Mouse (Mus musculus) spleen, embryonic (tissue): ENCODE measurements around the gene Zranb1.

Experiments used
- CTCF ChIA-PET: fragments of 350-600 bp; sonication (Branson Sonifier 250); formaldehyde crosslinking; loops from one replicate; lab custom pipeline; 2022; lab: Charles Lee

Gene Zranb1

DNA sequence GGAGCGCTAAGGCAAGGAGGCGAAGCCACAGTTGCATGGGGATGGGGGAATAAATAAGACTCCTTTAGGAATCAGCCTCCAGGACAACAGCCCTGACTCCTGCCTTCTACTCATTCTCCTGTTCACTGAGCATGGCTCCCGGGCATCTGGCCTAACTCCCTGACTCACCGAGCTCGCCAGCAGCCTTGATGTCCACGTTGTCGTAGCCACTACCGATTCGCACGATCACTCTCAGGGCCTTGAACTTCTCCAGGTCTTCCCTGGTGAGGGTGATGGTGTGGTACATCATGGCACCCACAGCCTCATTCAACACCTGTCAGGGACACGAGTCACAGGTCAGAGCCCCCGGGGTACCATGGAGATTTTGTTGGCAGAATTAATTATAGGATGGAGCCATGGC, 67.7 kb downstream of the Zranb1 start:
- CTCF ChIA-PET: no interaction called here

DNA sequence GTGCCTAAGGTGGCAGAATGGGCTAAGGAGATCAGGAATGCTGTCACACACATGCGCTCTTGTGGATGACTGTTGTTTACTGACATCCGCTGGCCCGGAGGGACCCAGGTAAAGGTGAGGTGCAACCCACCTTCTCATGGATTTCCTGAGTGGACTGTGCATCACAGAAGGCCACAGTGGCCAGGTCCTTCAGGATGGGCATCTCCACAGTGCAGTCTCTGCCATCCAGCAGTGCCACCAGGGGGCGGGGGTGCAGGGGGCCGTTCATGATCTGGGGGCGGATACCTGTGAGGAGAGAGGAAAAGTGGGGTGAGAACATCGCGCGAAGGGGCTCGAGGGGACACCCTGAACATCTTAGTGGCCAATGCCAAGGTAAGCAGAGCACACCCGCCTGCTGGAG, 68.1 kb downstream of the Zranb1 start:
- CTCF ChIA-PET: no interaction called here

DNA sequence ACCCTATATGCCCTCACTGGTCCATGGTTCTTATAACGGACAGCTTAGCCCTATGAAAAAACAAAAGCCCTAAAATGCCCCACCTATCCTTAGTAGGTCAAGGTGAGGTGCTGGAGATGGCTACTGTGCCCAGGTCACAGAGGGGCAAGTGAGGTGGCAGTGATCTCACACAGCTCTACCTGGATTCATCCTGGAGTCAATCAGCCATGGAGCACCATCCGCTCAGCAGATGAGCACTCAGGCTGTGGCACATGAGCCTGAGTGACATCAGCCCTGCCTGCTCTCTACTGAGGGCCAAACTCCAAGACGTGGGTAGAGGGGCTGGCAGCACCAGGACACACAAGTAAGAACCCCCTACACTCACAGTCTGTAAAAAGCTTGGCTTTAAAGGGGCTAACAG, 70.4 kb downstream of the Zranb1 start:
- CTCF ChIA-PET: no interaction called here

GRCm38 (mm10) chr7:133002271-133002670, 71.3 kb downstream of the Zranb1 start:
- CTCF ChIA-PET: no interaction called here

- CTCF ChIA-PET: interaction anchor here (0.6 kb wide), 1 partner anchor 634 kb away, joined by 14 read pairs; the partner anchor contains the start of gene Edrf1
Observed at GRCm38 (mm10) chr7:133003421-133003820, 72.5 kb downstream of the Zranb1 start.

DNA sequence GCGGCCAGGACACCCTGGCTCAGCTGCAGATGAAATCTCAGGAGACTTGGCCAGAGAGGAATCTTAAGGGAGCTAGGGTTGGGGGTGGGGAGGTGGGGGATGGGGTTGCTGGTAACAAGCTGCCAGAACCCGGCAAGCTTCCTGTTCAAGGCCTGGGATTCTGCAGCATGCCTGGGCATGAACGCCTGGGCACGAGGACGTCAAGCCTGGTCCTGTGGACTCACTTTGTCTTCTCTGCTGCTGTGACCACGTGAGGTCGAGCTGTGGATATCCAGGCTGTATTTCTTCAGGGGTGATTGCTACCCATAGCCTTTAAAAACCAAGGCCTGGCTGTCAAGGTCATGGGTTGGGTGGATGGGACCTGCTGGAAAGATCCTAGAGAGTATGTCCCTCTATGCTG, 74.8 kb downstream of the Zranb1 start:
- CTCF ChIA-PET: no interaction called here

- CTCF ChIA-PET: no interaction called here
Observed at GRCm38 (mm10) chr7:133007343-133007742, 76.4 kb downstream of the Zranb1 start.

- CTCF ChIA-PET: no interaction called here
Observed at GRCm38 (mm10) chr7:133008663-133009062, 77.7 kb downstream of the Zranb1 start.

GRCm38 (mm10) chr7:133009676-133010075, 78.7 kb downstream of the Zranb1 start:
- CTCF ChIA-PET: no interaction called here

DNA sequence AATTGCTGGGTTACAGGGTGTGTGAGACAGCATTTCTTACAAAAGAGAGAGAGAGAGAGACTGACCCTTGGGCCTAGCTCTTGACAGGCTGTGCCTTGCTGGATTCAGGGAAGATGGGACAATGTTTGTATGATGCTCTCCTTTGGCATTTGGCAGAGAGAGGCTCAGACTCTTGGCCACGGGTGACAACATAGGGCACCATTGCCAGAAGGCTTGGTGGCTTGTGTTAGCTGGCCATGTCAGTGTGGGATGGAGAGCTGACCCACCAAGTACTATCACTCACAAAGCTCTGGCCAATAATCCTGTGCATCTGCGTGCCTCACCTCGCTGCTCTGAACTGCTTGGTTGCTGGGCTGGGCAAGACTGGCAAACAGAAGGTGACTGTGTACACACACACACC, 79.5 kb downstream of the Zranb1 start:
- CTCF ChIA-PET: no interaction called here

DNA sequence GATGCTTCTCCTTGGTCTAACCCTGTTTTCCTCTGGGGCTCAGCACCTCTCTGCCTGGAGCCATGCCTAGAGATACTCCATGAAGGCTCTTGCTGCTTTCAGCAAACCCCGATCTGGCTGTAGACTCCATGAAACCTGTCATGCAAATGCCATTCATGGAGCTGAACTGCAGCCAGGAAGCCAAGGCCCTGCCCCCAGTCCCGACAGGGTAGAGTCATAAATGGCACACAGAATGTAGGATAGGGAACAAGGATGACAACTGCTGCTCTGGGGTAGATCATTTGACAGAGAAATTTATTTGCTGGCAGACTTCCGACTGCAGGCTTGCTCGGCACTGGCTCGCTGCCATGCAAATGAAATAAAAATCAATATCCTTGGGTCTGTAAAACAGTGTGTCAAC, 80.2 kb downstream of the Zranb1 start:
- CTCF ChIA-PET: no interaction called here

GRCm38 (mm10) chr7:133011611-133012010, 80.7 kb downstream of the Zranb1 start:
- CTCF ChIA-PET: no interaction called here

DNA sequence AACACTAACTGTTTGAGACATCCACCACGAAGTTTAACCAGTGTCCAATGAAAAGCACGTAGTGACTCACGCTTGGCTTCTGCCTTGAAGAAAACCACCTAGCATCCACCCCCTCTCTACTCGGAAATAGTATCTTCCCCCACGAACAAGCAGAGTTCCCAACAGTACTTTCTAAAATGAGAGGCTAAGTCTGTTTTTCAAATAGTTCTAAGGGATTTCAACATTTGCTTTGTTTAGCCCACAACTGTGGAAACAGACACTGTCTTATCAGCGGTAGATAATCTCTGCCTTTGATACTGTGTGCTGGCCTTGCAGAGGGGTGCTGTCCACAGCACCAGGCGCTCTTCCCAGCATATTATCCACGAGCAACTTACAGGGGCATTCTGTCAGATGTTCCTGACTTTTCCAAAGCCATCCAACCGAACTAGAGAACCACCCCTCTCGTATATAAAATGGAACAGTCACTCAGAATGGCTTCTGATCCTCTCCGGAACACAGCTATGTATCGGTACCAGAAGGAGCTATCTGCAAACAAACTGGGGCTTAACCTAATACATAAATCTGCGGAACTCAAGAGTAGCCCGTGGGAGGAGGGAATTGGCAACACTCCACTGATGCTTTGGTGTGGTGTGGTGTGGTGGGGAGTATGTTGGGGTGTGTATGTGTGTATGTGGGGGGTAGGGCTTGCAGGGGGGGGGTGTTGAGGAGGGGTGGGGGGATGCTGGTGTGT, 81.9 kb downstream of the Zranb1 start:
- CTCF ChIA-PET: no interaction called here

- CTCF ChIA-PET: no interaction called here
Observed at GRCm38 (mm10) chr7:133013923-133014322, 83.0 kb downstream of the Zranb1 start.

DNA sequence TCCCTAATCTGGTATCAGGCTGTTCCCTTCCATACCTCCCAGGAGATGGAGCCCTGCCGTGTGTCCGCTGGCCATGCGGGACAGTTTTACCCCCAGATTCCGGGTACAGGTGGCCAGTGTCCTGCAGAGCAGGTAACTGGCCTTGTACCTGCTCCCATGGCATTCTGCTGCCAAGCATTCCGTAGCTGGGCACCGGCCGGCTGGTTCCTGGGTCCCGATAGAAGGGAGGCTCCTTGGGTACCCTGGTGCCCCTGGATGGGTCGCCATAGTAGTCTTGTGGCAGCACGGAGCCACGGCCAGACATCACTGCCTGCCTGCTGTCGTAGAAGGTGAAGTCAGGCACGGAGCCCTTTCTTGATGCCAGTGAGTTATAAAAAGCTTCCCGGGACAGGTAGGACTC, 83.7 kb downstream of the Zranb1 start:
- CTCF ChIA-PET: no interaction called here

DNA sequence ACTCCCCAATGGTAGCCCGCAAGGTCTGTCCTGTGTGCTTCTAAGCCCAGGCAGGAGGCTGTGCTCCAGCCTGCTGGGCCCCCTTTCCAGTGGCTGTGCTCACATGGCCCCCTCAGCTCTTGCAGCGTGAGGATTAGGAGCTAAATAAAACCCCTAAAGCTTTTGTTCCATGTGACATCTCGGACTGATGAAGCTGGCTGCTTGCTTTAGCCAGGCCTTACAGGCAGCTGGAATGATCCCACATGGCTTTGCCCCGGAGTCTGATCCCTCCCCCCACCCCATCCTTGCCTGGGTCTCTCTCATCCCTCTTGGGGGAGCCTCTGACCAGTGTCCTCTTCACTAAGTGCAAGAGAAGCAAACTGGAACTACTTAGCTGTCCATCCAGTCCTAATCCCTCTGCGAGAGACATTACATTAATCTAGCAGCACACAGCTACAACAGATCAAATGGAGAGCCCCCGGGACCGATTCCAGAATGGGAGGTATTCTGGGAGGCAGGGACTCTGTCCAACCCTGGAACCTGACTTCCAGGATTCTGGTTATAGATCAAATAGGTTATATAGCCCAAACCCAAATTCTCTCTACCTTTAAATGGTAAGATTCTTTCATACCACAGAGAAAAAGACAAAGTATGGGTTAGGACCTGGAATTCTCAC, 84.6 kb downstream of the Zranb1 start:
- CTCF ChIA-PET: no interaction called here

GRCm38 (mm10) chr7:133018961-133019360, 88.0 kb downstream of the Zranb1 start:
- CTCF ChIA-PET: no interaction called here

DNA sequence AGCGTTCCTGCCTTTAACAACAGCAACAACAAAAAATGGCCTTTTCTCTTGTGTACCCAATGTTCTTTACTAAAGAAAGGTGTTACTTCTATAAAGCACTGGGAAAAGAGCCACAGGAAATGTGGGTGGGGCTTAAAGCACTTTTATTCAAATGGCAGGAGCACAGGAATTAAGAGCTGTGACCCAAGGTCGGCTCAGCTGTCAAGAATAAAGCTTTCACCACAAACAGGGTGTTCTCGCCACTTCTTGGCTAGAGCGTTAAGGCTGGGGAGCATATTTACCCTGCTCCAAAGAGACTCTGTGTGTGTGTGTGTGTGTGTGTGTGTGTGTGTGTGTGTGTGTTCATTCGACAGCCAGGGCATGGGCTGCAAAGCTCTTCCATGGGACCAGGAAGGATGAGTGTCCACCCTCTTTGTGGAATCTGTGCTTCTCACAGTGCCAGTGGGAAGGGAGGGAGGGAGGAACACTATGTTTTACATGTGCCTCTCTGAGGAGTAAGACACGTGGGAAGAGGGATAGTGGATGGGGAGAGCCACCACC, 88.6 kb downstream of the Zranb1 start:
- CTCF ChIA-PET: no interaction called here

DNA sequence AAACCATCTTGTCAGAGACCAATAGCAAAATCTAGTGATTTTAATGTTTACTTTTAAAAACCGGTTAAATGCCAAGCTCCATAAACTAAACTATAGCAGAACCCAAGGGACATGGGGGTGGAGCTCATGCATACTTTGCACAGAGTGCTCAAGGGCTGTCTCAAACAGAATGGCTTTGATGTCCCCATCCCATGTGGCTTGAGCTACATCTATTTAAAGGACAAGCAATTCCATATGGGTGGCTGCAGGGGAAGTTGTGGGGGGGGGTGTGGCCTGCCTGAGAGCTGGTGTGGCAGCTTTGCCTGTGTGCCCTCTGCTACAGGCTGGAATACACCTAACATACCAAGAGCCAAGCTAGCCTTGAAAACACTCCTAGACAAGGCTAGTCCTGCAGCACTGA, 93.8 kb downstream of the Zranb1 start:
- CTCF ChIA-PET: no interaction called here

DNA sequence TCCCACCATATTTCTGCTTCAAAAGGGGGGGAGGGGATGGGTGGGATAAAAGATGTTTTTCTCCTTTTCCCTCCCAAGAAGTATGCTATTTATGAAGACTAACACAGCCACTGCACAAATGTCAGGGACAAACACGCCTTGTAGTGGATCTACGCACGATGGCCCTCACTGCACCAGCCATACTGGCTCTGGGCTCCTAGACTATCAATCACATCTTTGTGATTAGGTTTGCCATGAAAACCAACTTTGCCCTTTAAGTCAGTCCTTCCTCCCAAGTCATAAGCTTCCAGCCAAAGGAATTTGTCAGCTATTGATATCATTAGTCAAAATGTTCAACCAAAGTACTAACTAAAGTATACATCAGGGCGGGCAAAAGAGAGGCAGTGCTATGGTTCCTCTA, 97.0 kb downstream of the Zranb1 start:
- CTCF ChIA-PET: no interaction called here

DNA sequence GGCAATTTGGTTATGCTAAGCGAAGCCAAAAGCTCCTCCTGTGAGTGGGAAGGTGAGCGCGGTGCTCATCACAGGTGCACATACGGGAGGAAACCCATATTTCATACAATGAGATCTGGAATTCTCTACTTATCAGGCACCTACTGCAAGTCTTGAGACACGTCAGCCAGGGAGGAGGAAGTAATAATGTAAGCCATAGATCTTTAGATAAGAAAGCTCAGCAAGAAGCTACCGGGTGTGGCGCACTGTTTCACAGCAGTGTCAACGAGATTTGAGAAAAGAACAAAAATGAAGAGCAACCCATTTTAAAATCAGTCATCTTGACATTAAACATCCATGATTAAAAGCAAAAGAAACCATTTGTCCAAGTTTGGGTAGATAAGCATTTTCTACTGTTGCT, 98.1 kb downstream of the Zranb1 start:
- CTCF ChIA-PET: no interaction called here

DNA sequence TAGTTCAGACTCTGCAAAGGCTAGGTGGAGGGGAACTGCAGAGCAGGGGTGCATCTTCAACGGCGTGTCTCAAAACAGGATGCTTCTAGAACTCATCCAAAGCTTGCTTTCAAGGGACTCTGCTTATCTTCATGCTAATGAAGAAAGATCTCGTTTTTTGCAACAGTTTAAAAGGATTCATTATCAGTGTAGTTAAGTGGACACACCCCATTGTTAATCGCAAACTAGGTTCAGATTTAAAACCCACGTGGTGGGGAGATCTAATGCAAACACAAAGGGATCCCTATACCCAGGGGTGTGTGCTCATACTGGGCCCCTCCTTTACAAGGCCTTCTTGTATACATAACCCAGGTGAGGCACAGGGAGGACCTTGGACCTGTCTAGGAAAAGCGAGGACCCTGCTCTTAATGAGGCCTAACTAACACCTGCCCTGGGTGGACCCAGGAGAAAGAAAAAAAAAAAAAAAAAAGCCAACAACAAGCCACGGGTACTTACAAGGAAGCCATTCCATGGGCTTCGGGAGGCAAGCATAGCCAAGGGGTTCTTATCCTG, 98.6 kb downstream of the Zranb1 start:
- CTCF ChIA-PET: no interaction called here
